Mouse (Mus musculus): Measurements from ENCODE around the gene Selenbp2.
"Not testable (repeated sequence)": the region's sequence is repeated elsewhere in the genome, so short reads cannot be mapped to it uniquely, and the experiment has no call there.

Selenbp2 gene

GRCm38 (mm10) chr3:94693329-94693825 is at the start of gene Selenbp2:
TSS of gene Selenbp2 (plus strand) at chr3:94693556.
- no peak for DNase-seq (ENCODE audit: low read depth, low spot score)

- peak; percentile 83 for DNase-seq (ENCODE audit: low read depth, low spot score)
Measured at GRCm38 (mm10) chr3:94648755-94649590, 44.4 kb upstream of the Selenbp2 start.

- DNase-seq (ENCODE audit: low read depth, low spot score) = no peak
Measured at GRCm38 (mm10) chr3:94650409-94650808, 42.9 kb upstream of the Selenbp2 start.

- DNase-seq (ENCODE audit: low read depth, low spot score) = not testable (repeated sequence)
Measured at GRCm38 (mm10) chr3:94653967-94654366, 39.4 kb upstream of the Selenbp2 start.

GRCm38 (mm10) chr3:94657852-94658739 is 35.3 kb upstream of the Selenbp2 start:
- DNase-seq (ENCODE audit: low read depth, low spot score) = not testable (repeated sequence)

- not testable (repeated sequence) for DNase-seq (ENCODE audit: low read depth, low spot score)
Measured at GRCm38 (mm10) chr3:94658740-94659095, 34.6 kb upstream of the Selenbp2 start, which contains the start of gene Tuft1. TSS of gene Tuft1 (minus strand) at chr3:94658872.

- DNase-seq (ENCODE audit: low read depth, low spot score) = not testable (repeated sequence)
Measured at GRCm38 (mm10) chr3:94659142-94659748, 34.1 kb upstream of the Selenbp2 start.

- DNase-seq (ENCODE audit: low read depth, low spot score) = not testable (repeated sequence)
Measured at GRCm38 (mm10) chr3:94660841-94661240, 32.5 kb upstream of the Selenbp2 start.

- not testable (repeated sequence) for DNase-seq (ENCODE audit: low read depth, low spot score)
Measured at GRCm38 (mm10) chr3:94665060-94665802, 28.1 kb upstream of the Selenbp2 start.

- DNase-seq (ENCODE audit: low read depth, low spot score) = not testable (repeated sequence)
Measured at GRCm38 (mm10) chr3:94665896-94666295, 27.5 kb upstream of the Selenbp2 start.

- not testable (repeated sequence) for DNase-seq (ENCODE audit: low read depth, low spot score)
Measured at GRCm38 (mm10) chr3:94675101-94675500, 18.3 kb upstream of the Selenbp2 start.

GRCm38 (mm10) chr3:94679351-94679841 is 14.0 kb upstream of the Selenbp2 start:
- DNase-seq (ENCODE audit: low read depth, low spot score) = no peak

GRCm38 (mm10) chr3:94680032-94680431 is 13.3 kb upstream of the Selenbp2 start:
- DNase-seq (ENCODE audit: low read depth, low spot score) = not testable (repeated sequence)

GRCm38 (mm10) chr3:94680783-94681182 is 12.6 kb upstream of the Selenbp2 start:
- peak; percentile 89 for DNase-seq (ENCODE audit: low read depth, low spot score)

GRCm38 (mm10) chr3:94683646-94684045 is 9.7 kb upstream of the Selenbp2 start:
- DNase-seq (ENCODE audit: low read depth, low spot score) = no peak

- DNase-seq (ENCODE audit: low read depth, low spot score) = not testable (repeated sequence)
Measured at GRCm38 (mm10) chr3:94685989-94686772, 7.2 kb upstream of the Selenbp2 start.

- DNase-seq (ENCODE audit: low read depth, low spot score) = not testable (repeated sequence)
Measured at GRCm38 (mm10) chr3:94688698-94689097, 4.7 kb upstream of the Selenbp2 start.

- DNase-seq (ENCODE audit: low read depth, low spot score) = not testable (repeated sequence)
Measured at GRCm38 (mm10) chr3:94689195-94689594, 4.2 kb upstream of the Selenbp2 start.

GRCm38 (mm10) chr3:94690162-94690561 is 3.2 kb upstream of the Selenbp2 start:
- not testable (repeated sequence) for DNase-seq (ENCODE audit: low read depth, low spot score)
